Mouse (Mus musculus) MEL (cell line): ENCODE data around the gene Smap1. TPM values are rescaled to one million over a fixed set of nuclear protein-coding genes. Genes with fewer than 3 reads are reported as not detected.

ENCODE experiments used
- DNase-seq: peaks from one replicate; pipeline ENCODE4 v3.0.0; 2011; ENCODE audit warnings: low read depth, low spot score
- H3K27ac ChIP-seq: 2 replicates; pipeline ENCODE4 v1.5.1; 2012; ENCODE audit warnings: low read depth, mild to moderate bottlenecking, control low read depth, low read length, moderate library complexity; ENCODE audit not compliant: control insufficient read depth
- H3K27me3 ChIP-seq, 2 experiments: fragments of 150-350 bp in 1 of 2; sonication (generic) in 1 of 2; 2 replicates each; pipeline ENCODE4 v1.6.1; 2012; ENCODE audit warnings: low read length in 2 of 2, mild to moderate bottlenecking in 2 of 2, improper control_type of control experiment in 1 of 2, moderate library complexity in 1 of 2; ENCODE audit not compliant: insufficient read depth in 2 of 2, control insufficient read depth in 1 of 2
- H3K36me3 ChIP-seq, 2 experiments: 2 replicates each; pipeline ENCODE4 v1.6.1; 2012 to 2014; ENCODE audit warnings: low read length in 2 of 2, improper control_type of control experiment in 1 of 2, inconsistent platforms in 1 of 2, mild to moderate bottlenecking in 1 of 2; ENCODE audit not compliant: insufficient read depth in 2 of 2, control insufficient read depth in 1 of 2
- H3K4me1 ChIP-seq, 2 experiments: fragments of 150-350 bp in 1 of 2; sonication (generic) in 1 of 2; 2 replicates each; pipeline ENCODE4 v1.6.1; 2012; ENCODE audit warnings: low read length in 2 of 2, improper control_type of control experiment in 1 of 2, mild to moderate bottlenecking in 1 of 2; ENCODE audit not compliant: insufficient read depth in 2 of 2, control insufficient read depth in 1 of 2
- H3K4me3 ChIP-seq, 2 experiments: fragments of 150-350 bp in 1 of 2; sonication (generic) in 1 of 2; 2 replicates each; pipeline ENCODE4 v1.5.1; 2012; ENCODE audit warnings: low read depth in 2 of 2, low read length in 2 of 2, mild to moderate bottlenecking in 2 of 2, moderate library complexity in 2 of 2, control low read depth in 1 of 2, improper control_type of control experiment in 1 of 2; ENCODE audit not compliant: control insufficient read depth in 1 of 2, insufficient read depth in 1 of 2
- H3K79me2 ChIP-seq: 2 replicates; pipeline ENCODE4 v1.6.1; 2012; ENCODE audit warnings: mild to moderate bottlenecking, low read length, moderate library complexity; ENCODE audit not compliant: control insufficient read depth, poor library complexity, insufficient read depth
- H3K9ac ChIP-seq: 2 replicates; pipeline ENCODE4 v1.6.1; 2012; ENCODE audit warnings: low read depth, mild to moderate bottlenecking, control low read depth, low read length, moderate library complexity; ENCODE audit not compliant: control insufficient read depth, poor library complexity, severe bottlenecking
- H3K9me3 ChIP-seq: fragments of 150-350 bp; sonication (generic); replicated peaks from 2 replicates; pipeline ENCODE4 v1.6.1; 2012; ENCODE audit warnings: mild to moderate bottlenecking, low read length, improper control_type of control experiment, moderate library complexity; ENCODE audit not compliant: insufficient read depth
- CHD2 ChIP-seq: IDR thresholded peaks from 2 replicates; pipeline ENCODE4 v1.6.1; 2011; ENCODE audit warnings: low read length, improper control_type of control experiment
- E2F4 ChIP-seq: IDR thresholded peaks from 2 replicates; pipeline ENCODE4 v1.6.1; 2011; ENCODE audit warnings: low read depth, low read length, improper control_type of control experiment, borderline replicate concordance
- ELF1 ChIP-seq: IDR thresholded peaks from 2 replicates; pipeline ENCODE4 v1.6.1; 2014; ENCODE audit warnings: low read depth, mild to moderate bottlenecking, inconsistent platforms, low read length, improper control_type of control experiment, moderate library complexity
- EP300 ChIP-seq, 2 experiments: IDR thresholded peaks; 2 replicates each; pipeline ENCODE4 v1.6.1; 2011; ENCODE audit warnings: improper control_type of control experiment in 2 of 2, low read length in 2 of 2, low read depth in 1 of 2, mild to moderate bottlenecking in 1 of 2
- ETS1 ChIP-seq: IDR thresholded peaks from 2 replicates; pipeline ENCODE4 v1.6.1; 2012; ENCODE audit warnings: low read depth, mild to moderate bottlenecking, inconsistent platforms, low read length, improper control_type of control experiment, moderate library complexity
- HCFC1 ChIP-seq: IDR thresholded peaks from 2 replicates; pipeline ENCODE4 v1.6.1; 2012; ENCODE audit warnings: low read depth, mild to moderate bottlenecking, inconsistent platforms, low read length, improper control_type of control experiment, moderate library complexity
- JUND ChIP-seq: IDR thresholded peaks from 2 replicates; pipeline ENCODE4 v1.6.1; 2011; ENCODE audit warnings: low read depth, mild to moderate bottlenecking, improper control_type of control experiment, low read length
- MAZ ChIP-seq: IDR thresholded peaks from 2 replicates; pipeline ENCODE4 v1.6.1; 2012; ENCODE audit warnings: low read depth, mild to moderate bottlenecking, inconsistent platforms, low read length, improper control_type of control experiment
- MEF2A ChIP-seq: IDR thresholded peaks from 2 replicates; pipeline ENCODE4 v1.6.1; 2014; ENCODE audit warnings: low read depth, mild to moderate bottlenecking, inconsistent platforms, low read length, improper control_type of control experiment; ENCODE audit not compliant: poor library complexity, insufficient replicate concordance, severe bottlenecking; ENCODE audit errors: extremely low read depth
- MYC ChIP-seq: IDR thresholded peaks from 2 replicates; pipeline ENCODE4 v1.6.1; 2011; ENCODE audit warnings: low read depth, mild to moderate bottlenecking, low read length, improper control_type of control experiment, moderate library complexity
- POLR2A ChIP-seq, 2 experiments: IDR thresholded peaks; 2 replicates each; pipeline ENCODE4 v1.6.1; 2011 to 2012; ENCODE audit warnings: low read length in 2 of 2, mild to moderate bottlenecking in 2 of 2, control low read depth in 1 of 2, improper control_type of control experiment in 1 of 2, low read depth in 1 of 2, moderate library complexity in 1 of 2; ENCODE audit not compliant: control insufficient read depth in 1 of 2, insufficient read depth in 1 of 2, poor library complexity in 1 of 2
- POLR2AphosphoS2 ChIP-seq: IDR thresholded peaks from 2 replicates; pipeline ENCODE4 v1.6.1; 2011; ENCODE audit warnings: low read length, improper control_type of control experiment
- TAL1 ChIP-seq: IDR thresholded peaks from 2 replicates; pipeline ENCODE4 v1.6.1; 2012; ENCODE audit warnings: mild to moderate bottlenecking, inconsistent platforms, low read length, moderate library complexity, mixed read lengths
- TBP ChIP-seq: IDR thresholded peaks from 2 replicates; pipeline ENCODE4 v1.8.0; 2011; ENCODE audit warnings: low read depth, low read length, improper control_type of control experiment
- USF1 ChIP-seq: IDR thresholded peaks from 2 replicates; pipeline ENCODE4 v1.6.1; 2014; ENCODE audit warnings: low read depth, mild to moderate bottlenecking, inconsistent platforms, low read length, improper control_type of control experiment, moderate library complexity
- USF2 ChIP-seq, 2 experiments: IDR thresholded peaks; 2 replicates each; pipeline ENCODE4 v1.6.1; 2011 to 2012; ENCODE audit warnings: improper control_type of control experiment in 2 of 2, low read length in 2 of 2, borderline replicate concordance in 1 of 2, inconsistent platforms in 1 of 2, low read depth in 1 of 2, mild to moderate bottlenecking in 1 of 2; ENCODE audit not compliant: insufficient read depth in 1 of 2
- ZMIZ1 ChIP-seq: IDR thresholded peaks from 2 replicates; pipeline ENCODE4 v1.6.1; 2012; ENCODE audit warnings: low read depth, mild to moderate bottlenecking, inconsistent platforms, low read length, improper control_type of control experiment, moderate library complexity
- ZNF384 ChIP-seq: IDR thresholded peaks from 2 replicates; pipeline ENCODE4 v1.6.1; 2012; ENCODE audit warnings: low read depth, mild to moderate bottlenecking, inconsistent platforms, low read length, improper control_type of control experiment
- polyA plus RNA-seq, 2 experiments: library from polyadenylated mRNA; stranded (reverse) in 1 of 2; unstranded in 1 of 2; fragments of >175 nt in 1 of 2; fragments of >200 nt in 1 of 2; gene quantifications; 2 replicates each; pipeline versions ENCODE4 v1.2.1 to v1.2.4; 2012; ENCODE audit warnings: low replicate concordance in 2 of 2, low read depth in 1 of 2; ENCODE audit not compliant: insufficient read length in 2 of 2, insufficient read depth in 1 of 2, missing spikeins in 1 of 2
- total RNA-seq: library from RNA; depleted of rRNA; stranded (reverse); fragments of 300-350 nt; gene quantifications from 2 replicates; pipeline ENCODE4 v1.2.3, GENCODE M21; 2012

The Smap1 gene
- total and polyA plus RNA-seq, 3 experiments: 27.2 to 128 (median 86.4) TPM

- no peak for TF ChIP-seq TBP
- TF ChIP-seq MAZ: no peak
- no peak for TF ChIP-seq MEF2A
- TF ChIP-seq ELF1: no peak
- no peak for TF ChIP-seq MYC
- TF ChIP-seq JUND: no peak
- no peak for TF ChIP-seq E2F4
- no peak for TF ChIP-seq TAL1
- TF ChIP-seq POLR2A (IDR thresholded peaks at IDR 0.05; ENCODE audit: control insufficient read depth in 1 of 2, insufficient read depth in 1 of 2, low read depth in 1 of 2, low read length in 2 of 2, poor library complexity in 1 of 2): no peak
- TF ChIP-seq ZMIZ1: no peak
- no peak for TF ChIP-seq HCFC1
- TF ChIP-seq ZNF384: no peak
- no peak for TF ChIP-seq POLR2AphosphoS2
- no peak for TF ChIP-seq USF2 (IDR thresholded peaks at IDR 0.05; ENCODE audit: borderline replicate concordance in 1 of 2, insufficient read depth in 1 of 2, low read depth in 1 of 2, low read length in 2 of 2)
- TF ChIP-seq USF1: no peak
- TF ChIP-seq ETS1: no peak
- no peak for TF ChIP-seq CHD2
- TF ChIP-seq EP300 (IDR thresholded peaks at IDR 0.05; ENCODE audit: low read depth in 1 of 2, low read length in 2 of 2): no peak
- DNase-seq: no peak
- peaks cover 0 to 2% of the 10 kb centered on the region in 2 experiments; a peak in 1 of 4 replicates for H3K36me3 ChIP-seq
Measured at GRCm38 (mm10) chr1:23865566-23865965, 56.6 kb downstream of the Smap1 start.

GRCm38 (mm10) chr1:23860944-23861343 lies 61.2 kb downstream of the Smap1 start:
- no peak for TF ChIP-seq TAL1
- no peak for TF ChIP-seq USF1
- no peak for TF ChIP-seq MEF2A
- Histone ChIP-seq H3K4me1 (no peaks in the 10 kb centered on the region), H3K27me3 (no peaks in the 10 kb centered on the region), H3K9me3 (no peaks in the 10 kb centered on the region), H3K27ac (no peak overlapping the region), H3K4me3 (no peak overlapping the region), H3K36me3 (peaks cover 0 to 5% of the 10 kb centered on the region in 2 experiments; a peak in 2 of 4 replicates), H3K9ac (no peak overlapping the region), H3K79me2 (no peaks in the 10 kb centered on the region)
- no peak for DNase-seq

More at GRCm38 (mm10) chr1:23865566-23865965, 56.6 kb downstream of the Smap1 start:
- Histone ChIP-seq H3K9me3 (no peaks in the 10 kb centered on the region), H3K4me1 (no peaks in the 10 kb centered on the region), H3K9ac (no peak overlapping the region), H3K27ac (no peak overlapping the region), H3K4me3 (no peak overlapping the region), H3K27me3 (no peaks in the 10 kb centered on the region), H3K79me2 (no peaks in the 10 kb centered on the region)
